Mouse (Mus musculus) embryo, embryonic 11.5 days (tissue): Measurements from ENCODE around the gene Msx3.

Experiments used
- DNase-seq: peaks from one replicate; pipeline ENCODE4 v3.0.0-alpha.2; 2012; ENCODE audit warnings: low read depth, low spot score

Gene Msx3

DNA sequence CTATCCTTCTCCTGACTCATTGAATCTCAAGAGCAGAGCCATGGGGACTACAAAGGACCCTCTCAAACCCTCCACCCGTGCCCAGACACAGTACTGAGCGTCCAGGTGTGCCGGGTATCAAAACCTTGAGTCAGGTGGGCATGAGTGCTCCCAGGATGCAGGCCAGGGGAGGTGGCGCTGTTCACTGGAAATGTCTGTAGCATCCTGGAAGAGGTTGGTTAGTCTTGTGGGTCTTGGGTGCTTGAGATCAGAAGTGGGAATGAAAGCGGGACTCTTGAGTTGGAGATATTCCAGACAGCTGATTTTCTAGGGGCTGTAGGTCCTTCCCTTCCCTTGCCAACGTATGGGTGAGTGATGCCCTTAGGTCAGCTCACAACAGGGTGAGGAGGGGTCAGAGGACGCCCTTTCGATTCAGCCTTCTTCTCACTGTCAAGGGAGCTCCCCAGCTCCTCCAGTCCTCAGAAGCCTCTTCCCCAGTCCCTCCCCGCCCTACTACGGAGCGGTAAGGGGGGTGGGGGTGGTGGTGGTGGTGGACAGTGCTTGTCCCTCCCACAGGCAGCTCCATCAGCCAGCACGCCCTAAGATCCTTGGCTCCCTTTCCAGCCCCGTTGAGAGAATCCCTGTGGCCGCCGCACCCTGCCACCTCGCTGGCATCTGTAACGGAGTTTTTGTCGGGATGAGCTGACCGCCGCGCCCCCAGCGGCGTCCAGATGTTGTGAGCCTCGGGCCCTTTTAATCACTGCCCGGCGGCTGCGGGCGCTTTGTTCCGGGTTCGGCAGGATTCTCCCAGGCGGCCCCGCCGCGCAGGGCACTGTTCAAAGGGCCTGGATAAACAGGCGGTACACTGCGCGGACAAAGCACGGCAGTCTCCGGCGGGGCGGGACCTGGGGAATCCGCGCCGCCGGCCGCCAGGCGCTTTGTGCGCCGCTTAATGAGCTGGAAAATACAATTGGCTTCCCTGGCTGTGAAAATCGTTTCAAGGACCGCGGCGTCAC is 8.8 kb upstream of the Msx3 start:
- peak; percentile 63 for DNase-seq

DNA sequence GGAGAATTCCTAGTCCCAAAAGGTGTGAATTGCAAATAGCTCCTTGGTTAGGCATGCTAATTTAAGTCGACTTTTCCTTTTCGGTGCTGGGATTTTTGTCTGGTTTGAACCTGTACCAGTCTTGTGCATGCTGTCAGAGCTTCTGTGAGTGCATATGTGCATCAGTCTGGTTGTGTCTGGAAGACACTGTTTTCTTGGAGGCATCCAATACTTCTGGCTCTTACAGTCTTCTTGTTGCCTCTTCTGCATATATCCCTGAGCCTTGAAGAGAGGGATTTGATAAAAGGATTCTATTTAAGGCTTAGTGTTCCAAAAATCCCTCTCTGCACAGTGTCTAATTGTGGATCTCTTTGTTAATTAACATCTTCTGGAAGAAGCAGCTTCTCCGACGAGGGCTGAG is 5.2 kb upstream of the Msx3 start:
- DNase-seq, result no peak

DNA sequence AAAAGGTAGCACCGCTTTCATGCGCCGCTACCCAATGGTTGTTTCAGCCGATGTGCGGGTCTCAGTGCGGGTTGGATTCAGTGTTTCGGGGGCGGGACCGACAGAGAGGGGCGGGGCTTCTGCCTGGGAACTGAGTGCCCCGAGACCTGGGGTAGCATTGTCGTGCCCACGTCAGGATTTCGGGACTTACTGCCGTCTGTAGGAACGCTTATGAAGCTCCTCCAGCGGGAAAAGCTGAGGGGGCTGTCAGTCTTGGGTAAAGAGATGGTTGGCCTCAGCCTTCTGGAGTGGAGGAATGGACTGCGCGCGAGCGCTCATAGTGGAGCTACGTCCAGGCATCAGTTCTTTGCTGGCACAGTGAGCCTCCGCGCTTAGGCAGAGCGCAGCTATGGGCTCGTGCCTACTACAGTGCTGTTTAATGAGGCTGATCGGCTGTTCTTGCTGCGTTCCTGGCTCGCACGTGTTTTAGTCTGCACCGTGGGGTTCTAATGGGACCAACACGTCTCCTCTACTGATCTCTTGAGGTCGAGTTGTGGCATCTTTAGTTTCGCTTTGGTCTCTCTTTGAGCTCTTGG is 313 bp upstream of the Msx3 start:
- no peak for DNase-seq

DNA sequence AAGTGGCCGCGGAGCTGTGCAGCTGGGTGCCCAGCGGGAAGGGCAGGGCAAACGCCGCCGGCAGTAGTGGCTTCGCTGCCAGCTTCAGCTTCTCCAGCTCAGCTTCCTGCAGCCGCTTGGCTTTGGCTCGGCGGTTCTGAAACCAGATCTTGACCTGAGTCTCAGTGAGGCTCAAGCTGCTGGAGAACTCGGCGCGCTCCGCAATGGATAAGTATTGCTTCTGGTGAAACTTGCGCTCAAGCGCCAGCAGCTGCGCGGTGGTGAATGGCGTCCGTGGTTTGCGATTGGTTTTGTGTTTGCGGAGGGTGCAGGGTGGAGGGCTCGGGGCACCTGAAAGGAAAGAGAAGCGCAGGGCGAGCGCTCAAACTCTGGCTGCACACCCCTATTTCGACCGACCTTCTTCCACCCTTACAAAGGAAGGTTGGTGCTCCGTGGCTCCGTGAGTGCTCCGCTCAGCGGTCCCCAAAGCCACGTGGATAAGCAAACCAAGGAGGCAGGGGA is 1.0 kb downstream of the Msx3 start:
- DNase-seq, result no peak

DNA sequence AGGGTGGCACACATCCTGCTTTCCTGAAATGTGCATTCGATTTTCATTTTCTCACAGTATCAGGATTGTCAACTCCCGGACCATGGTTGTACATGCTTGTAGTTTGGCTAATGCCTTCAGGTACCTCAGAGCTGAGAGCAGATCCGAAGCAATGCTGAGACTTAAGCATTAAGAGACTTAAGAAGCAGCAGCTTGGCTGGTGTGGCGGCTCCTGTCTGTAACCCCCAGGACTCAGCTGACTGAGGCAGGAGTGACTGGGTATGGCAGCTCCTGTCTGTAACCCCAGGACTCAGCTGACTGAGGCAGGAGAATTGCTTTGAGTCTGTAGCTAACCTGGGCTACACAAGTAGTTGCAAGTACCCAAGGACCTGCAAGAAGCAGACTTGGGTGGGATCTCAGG is 3.3 kb downstream of the Msx3 start:
- no peak for DNase-seq

DNA sequence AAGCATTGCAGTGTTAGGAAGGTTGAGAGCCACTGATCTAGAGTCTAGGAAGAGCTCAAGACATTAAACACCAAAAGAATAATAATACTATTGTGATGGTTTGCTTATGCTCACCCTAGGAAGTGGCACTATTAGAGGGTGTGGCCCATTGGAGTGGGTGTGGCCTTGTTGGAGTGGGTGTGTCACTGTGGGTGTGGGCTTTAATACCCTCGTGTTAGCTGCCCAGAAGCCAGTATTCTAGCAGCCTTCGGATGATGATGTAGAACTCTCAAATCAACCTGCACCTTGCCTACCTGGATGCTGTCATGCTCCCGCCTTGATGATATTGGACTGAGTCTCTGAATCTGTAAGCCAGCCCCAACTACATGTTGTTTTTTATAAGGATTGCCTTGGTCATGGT is 6.2 kb downstream of the Msx3 start:
- DNase-seq, result no peak

DNA sequence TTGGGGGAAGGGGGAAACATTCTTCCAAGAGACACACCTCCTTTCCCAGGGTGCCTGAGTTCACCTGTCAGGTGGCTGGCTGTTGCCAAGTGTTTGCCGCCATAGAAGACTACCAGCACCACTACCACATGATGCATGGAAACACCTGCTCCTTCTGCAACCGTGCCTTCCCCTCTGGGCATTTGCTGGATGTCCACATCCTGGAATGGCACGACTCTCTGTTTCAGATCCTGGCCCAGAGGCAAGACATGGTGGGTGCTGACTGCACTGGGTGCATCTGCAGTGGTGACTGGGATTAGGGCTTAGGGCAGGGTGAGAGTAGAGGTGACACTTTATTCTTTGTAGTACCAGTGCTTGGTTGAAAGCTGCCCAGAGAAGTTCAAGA is 11.7 kb downstream of the Msx3 start:
- DNase-seq, result no peak

DNA sequence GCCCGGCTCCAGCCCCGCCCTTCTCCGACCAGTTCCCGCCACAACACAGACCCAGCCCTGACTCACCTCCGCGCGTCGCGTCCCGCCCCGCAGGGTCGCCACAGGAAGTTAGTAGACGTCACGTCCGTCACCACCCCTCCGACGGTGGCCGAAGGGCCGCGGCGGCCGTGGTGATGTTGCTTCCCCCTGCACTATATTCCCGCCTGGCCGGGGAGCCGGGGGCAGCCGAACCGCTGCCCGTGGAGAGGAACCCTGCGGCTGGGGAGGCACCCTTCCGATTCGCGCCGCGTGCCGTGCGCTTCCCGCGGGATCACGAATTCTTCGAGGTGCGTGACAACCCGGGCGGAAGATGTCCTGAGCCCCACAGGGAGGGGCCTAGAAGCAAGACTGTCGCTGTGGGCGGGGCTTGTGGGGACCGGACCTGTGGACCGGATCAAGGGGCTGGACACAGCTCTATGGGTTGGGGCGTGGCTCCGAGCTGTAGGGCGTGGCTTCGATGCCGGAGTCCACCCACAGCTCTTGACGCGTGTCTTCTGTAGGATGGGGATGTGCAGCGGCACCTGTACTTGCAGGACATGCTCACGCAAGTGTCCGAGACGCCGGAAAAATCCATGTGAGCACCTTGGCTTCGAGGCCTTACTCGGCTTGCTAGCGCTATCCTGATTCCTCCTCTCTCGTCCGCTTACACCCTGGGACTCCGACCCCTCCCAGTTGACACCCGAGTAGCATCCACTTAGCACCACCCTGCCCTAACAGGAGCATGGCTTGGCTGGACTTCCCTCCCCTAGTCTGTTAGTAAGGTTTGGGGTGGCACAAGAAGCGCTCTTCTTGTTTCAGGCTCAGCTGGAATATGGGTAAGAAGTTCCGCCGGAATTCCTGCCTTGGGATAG is 12.4 kb downstream of the Msx3 start, which contains the start of the genes Zfp511 and Tubgcp2:
Gene Zfp511 (plus strand): TSS at position 111 of the 890 bp plus-strand sequence.
Gene Tubgcp2 (minus strand): TSS at position 389 of the 890 bp plus-strand sequence.
- DNase-seq, result peak; percentile 93

DNA sequence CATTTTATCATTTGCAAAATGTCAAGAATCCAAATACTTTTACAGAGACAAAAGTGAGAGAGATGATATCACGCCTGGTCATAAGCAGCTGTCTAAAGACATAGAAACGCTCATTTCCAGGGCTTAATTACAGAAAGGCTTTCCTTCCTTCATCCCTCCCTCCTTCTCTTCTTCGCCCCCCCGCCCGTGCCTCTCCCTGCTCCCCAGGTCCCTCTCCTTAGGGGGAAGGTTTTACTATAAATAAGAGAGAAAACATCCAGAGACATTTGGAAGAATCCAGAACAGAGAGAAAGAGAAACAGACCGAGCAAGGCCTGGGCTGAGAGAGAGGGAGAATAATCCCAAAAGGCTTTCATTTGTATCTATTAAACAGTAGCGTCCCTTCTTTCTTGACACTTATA is 13.4 kb downstream of the Msx3 start:
- DNase-seq, result no peak

DNA sequence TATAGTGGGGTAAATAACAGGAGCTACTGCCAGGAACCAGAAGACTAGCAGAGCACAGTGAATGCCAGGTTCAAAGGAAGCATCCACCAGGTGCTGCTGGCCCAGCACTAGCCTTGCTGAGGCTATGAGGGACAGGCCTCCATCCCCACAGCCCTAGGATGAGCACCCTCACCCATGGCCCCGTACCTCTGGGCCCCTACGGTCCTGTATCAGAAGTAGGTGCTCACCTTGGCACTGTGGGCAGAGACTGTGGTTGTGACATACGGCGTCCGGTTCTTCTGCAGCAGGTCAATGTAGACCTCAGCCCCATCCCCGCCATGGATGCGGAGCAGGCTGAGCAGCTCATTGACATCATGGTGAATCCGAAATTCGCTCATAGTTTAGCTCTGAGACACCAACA is 15.5 kb downstream of the Msx3 start:
- no peak for DNase-seq

DNA sequence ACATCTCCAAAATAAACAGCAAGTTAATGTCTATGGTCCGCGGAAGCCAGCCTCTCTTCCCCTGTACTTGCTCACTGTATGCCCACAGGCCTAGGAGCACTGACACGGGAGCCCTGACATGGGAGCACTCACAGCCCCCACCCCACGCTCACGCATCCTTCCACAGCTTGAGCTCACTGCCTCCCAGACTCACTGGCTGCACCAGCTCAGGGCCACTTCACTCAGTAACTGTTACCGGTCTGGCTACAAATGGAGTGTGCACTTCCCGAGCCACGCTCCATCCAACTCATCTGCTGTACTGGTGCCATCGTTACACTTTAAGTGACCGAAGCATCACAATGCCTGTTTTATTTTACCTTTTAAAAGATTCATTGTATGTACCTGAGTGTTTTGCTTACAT is 16.5 kb downstream of the Msx3 start:
- no peak for DNase-seq

DNA sequence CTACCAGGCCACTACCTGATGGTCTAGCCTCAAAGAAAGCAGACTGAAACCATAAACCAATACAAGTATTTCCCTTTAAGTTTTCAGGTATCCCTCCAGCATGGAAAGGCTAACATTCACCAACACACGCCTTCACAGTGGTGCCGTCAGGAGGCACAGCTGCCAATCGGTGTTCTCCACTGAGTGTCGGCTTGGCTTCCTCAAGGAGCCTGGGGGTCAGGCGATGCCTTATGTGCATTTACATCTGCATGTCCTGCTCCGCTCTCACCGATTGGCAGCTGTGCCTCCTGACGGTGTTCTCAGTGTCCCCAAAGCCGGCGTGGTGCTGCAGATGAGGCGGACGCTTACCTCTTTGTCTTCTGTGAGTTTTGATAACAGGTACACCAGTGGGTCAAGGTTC is 17.1 kb downstream of the Msx3 start:
- DNase-seq, result no peak

DNA sequence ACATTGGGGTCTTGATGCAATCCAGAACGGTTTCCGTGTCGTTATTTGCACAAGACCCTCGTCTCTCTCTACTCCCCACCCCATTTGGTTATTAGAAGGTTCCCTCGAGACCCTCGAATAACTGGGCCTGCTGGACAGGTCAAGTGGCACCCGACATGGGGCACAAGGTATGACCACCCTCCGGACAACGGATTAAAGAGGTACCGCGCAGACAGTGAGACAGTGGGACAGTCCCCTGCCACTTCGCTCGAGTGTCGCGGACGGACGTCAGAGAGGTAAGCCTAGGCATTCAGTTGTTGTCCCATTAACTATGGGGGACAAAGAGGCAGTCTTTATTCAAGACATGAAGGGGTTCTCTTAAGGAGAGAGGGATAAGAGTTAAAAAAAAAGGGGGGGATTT is 37.6 kb downstream of the Msx3 start:
- DNase-seq, result no peak

DNA sequence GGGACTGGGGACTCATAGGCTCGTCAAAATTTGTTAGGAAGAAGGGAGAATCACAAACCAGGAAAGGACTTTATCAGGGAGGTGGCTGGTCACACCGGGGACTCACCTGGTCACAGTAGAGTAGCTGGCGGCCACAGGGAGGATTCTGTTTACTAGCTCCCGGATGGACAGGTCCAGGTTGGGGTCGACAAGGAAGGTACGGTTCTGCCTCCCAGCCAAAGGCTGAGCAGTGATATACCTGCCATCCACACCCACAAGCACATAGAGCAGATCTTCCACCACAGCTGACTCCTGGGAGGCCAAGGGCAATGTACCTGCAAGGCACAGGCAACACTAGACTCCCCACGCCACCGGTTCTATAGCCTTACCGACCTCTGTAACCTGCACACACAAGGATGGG is 41.1 kb downstream of the Msx3 start:
- DNase-seq, result no peak

DNA sequence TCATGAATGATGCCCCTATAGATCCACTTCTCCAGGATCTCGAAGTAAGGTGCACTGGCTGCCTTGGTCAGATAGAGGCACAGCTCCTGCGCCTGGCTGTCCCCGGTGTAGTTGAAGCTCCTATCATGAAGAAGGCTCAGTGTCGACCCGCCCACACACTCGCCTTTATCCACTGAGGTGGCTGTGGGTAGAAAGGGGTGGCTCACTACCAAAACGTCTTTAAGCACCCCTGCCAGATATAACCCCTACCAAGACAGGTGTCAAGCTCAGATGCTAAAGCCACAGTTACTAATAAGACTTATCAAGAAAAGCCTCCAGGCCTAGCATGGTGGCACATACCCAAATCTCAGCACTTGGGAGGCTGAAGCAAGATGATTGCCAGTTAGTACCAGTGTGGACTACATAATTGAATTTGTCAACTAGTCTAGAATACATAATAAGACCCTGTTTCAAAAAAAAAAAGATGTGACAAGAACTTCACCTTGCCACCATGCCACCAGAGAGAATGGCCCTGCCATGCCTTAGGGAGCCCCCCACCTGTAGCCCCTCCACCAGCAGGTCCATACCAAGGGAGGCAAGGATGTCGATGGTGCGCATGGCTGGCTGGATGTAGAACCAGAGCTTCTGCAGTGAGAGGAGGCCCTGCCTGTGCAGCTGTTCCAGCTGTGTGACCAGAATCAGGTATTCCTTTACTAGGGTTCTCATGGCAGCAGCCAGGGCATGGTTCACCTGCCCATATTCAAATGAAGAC is 41.9 kb downstream of the Msx3 start:
- no peak for DNase-seq

DNA sequence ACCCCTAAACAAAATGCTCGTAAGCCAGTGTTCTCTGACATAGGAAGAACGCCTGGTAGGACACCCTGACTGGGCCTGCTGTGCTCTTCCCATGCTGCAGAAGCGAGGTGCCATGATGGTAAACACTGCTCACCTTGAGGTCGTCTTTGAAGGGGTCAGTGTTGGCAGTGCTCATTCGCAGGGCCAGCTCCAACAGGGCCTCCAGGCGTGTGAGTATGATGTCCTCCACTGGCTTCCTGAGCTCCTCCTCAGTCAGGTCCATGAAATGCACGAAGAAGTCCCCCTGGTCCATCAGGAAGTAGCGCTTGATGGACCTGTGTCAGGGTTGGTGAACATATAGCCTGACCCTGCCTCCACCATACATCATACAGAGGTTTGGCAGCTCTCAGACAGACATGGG is 44.2 kb downstream of the Msx3 start:
- no peak for DNase-seq

DNA sequence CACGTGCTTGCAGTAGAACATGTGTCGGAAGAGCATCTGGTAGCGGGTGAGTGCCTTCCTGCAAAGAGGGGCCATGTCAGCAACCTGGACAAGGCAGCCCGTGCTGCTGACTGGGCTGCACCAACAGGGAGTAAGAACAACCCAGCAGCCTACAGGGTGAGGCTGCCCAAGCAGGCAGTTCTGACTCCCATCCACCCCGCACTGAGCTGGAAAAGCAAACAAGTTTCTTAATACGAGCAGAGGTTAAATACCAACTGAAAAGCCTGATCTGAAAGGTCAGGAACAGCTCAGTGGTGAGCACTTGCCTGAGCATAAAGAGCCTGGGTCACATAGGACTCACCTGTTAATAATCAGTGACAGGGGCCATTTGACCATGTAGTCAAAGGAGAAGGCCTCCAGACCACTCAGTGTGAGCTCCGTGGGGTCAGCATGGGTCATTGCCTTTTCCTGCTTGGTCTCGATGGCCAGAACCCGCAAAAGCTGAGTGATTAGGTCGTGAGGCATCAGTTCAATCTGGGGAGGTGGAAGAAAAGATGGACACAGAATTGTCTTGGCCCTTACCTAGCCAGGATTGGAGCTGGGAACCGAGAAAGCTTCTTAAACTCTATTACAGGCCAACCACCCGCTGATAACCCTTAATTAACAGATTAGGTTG is 47.7 kb downstream of the Msx3 start:
- no peak for DNase-seq

DNA sequence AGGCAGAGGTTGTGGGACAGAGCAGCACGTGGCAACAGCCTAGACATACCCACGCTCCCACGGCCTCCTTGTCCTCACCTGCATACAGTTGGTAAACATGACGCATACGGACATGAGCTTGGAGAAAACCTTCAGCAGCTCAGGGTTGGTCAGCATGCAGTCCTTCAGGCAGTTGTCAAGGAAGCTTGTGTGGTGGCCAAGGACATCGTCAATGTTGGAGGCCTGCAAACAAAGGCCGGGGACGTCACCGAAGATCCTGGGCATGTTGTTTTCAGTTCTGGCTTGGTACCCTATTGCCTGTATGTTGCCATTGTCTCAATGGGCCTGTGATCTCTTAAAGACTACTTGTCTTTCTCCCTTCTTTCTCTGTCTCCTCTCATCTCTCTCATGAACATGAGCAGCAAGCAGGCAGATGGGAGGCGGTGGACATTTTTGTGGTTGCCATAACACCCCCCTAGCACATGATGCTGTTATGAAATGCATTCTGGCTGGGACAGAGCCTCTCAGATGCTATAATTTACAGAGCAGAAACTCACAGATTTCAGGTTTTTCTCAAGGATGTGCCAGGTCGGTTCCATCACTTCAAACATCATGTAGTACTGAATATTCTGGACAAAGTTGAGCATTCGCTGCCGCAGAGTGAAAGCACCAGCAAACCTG is 50.1 kb downstream of the Msx3 start:
- DNase-seq, result no peak
